Mouse (Mus musculus) neural tube, embryonic 14.5 days (tissue): ENCODE data around the gene Mob3a. TPM values are rescaled to one million over a fixed set of nuclear protein-coding genes. Genes with fewer than 3 reads are reported as not detected.

ENCODE experiments used
- ATAC-seq: fragments of 200-750 bp; cut with Nextera tagmentation; 2 replicates; pipeline ENCODE4 v1.8.0; 2017; ENCODE audit warnings: low read depth, mild to moderate bottlenecking, moderate TSS enrichment, moderate library complexity
- H3K27ac ChIP-seq: fragments of 300-500 bp; sonication (generic); 2 replicates; pipeline ENCODE4 v1.5.1; 2014; ENCODE audit warnings: low read depth, mild to moderate bottlenecking, control low read depth, low read length, moderate library complexity, mixed read lengths
- H3K27me3 ChIP-seq: fragments of 300-500 bp; sonication (generic); 2 replicates; pipeline ENCODE4 v1.6.1; 2014; ENCODE audit warnings: low read length; ENCODE audit not compliant: control insufficient read depth, insufficient read depth
- H3K36me3 ChIP-seq: fragments of 300-500 bp; sonication (generic); 2 replicates; pipeline ENCODE4 v1.6.1; 2014; ENCODE audit warnings: low read length, mixed read lengths; ENCODE audit not compliant: control insufficient read depth, insufficient read depth
- H3K4me1 ChIP-seq: fragments of 300-500 bp; sonication (generic); 2 replicates; pipeline ENCODE4 v1.6.1; 2014; ENCODE audit warnings: low read length; ENCODE audit not compliant: control insufficient read depth, insufficient read depth
- H3K4me2 ChIP-seq: fragments of 300-500 bp; sonication (generic); 2 replicates; pipeline ENCODE4 v1.6.1; 2014; ENCODE audit warnings: mild to moderate bottlenecking, low read depth, low read length, control low read depth
- H3K4me3 ChIP-seq: fragments of 300-500 bp; sonication (generic); 2 replicates; pipeline ENCODE4 v1.5.1; 2014; ENCODE audit warnings: low read depth, low read length, control low read depth, mixed read lengths
- H3K9ac ChIP-seq: fragments of 300-500 bp; sonication (generic); replicated peaks from 2 replicates; pipeline ENCODE4 v1.6.1; 2014; ENCODE audit warnings: low read depth, mild to moderate bottlenecking, control low read depth, low read length, mixed read lengths
- H3K9me3 ChIP-seq: fragments of 300-500 bp; sonication (generic); 2 replicates; pipeline ENCODE4 v1.6.1; 2016; ENCODE audit warnings: low read length; ENCODE audit not compliant: control insufficient read depth
- WGBS: fragments of 180-500 bp; shearing (Covaris S2); extraction: QIAGEN DNeasy Blood & Tissue Kit; methylation state at CpG from one replicate; pipeline ENCODE4 v1.1.7; 2014; 5-methylcytosine and 5-hydroxymethylcytosine counted together
- polyA plus RNA-seq: library from polyadenylated mRNA; unstranded; fragments of >200 nt; fragmentation: Nextera tagmentation; extraction: Ambion mirVana; gene quantifications from 2 replicates; pipeline ENCODE4 v1.2.1, GENCODE M21; 2014

Mob3a gene
- polyA plus RNA-seq, 1 experiment from 2014 or later, result 42.0 TPM

DNA sequence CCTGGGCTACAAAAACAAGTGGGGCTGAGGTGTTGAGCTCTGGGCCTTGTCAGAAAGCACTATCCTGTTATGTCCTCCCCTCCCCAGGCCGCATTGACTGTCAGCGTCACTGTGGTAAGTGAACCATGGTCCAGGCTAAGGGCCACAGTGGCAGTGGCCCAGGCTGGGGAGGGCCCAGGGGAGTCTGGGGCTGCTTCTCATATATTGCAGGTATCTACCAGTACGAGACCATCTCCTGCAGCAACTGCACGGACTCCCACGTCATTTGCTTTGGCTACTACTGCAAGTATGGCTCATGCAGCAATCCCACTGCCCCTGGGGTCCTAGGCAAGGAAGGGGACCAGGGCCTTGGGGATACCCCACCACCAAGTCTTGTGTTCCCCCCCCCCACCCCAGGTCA lies 1.9 kb upstream of the Mob3a start:
- Histone ChIP-seq H3K9me3 (no peaks in the 10 kb centered on the region), H3K27ac (no peak overlapping the region), H3K4me3 (peak overlapping the region; percentile 54), H3K4me1 (peaks cover 19% of the 10 kb centered on the region), H3K36me3 (peaks cover 27% of the 10 kb centered on the region), H3K27me3 (no peaks in the 10 kb centered on the region), H3K4me2 (peak overlapping the region; percentile 63), H3K9ac (peak overlapping the region; percentile 32; the same call in 1 of the 2 replicates)
- WGBS, result 90% methylated on average over 5 of the region's 5 CpGs
- ATAC-seq, result no peak

DNA sequence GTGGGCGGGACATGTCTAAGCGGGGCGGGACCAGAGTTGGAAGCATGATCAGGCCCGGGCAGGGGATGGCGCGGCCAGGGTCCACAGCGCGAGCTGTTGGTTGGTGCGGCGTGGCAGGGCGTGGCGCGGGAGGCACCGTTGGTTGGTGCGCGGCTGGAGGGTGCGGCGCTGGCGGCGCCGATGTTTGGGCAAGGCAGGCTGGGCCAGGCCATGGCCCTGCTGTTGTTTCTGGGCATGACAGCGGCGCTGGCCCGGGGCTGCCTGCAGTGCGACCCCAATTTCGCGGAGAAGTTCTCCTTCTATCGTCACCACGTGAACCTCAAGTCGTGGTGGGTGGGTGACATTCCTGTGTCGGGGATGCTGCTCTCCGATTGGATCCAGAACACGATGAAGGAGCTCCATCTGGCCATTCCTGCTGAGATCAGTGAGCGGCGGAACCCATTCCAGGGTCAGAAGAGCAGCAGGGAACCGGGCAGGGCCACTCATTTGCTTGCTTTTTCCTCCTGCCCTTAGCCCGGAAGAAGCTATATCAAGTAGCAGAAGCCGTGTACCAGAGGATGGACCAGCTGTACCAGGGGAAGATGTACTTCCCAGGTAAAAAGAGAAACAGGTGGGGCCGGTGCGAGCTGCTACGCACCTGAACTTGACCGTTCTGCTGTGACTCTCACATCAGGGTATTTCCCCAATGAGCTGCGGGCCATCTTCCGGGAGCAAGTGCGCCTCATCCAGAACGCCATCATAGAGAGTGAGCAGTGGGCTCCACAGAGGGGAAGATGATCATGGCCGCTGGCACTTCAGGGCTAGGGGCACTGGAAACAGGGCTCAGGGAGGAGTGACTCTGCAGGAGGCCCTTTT lies 986 bp upstream of the Mob3a start:
- Histone ChIP-seq H3K27me3 (no peaks in the 10 kb centered on the region), H3K36me3 (peaks cover 18% of the 10 kb centered on the region), H3K9me3 (no peaks in the 10 kb centered on the region), H3K27ac (peak overlapping the region; percentile 83), H3K4me2 (peak overlapping the region; percentile 63), H3K4me3 (peak overlapping the region; percentile 54), H3K4me1 (peaks cover 19% of the 10 kb centered on the region), H3K9ac (peak overlapping the region; percentile 32)
- WGBS, result 2% methylated on average over 42 of the region's 47 CpGs
- ATAC-seq, result peak; percentile 87

DNA sequence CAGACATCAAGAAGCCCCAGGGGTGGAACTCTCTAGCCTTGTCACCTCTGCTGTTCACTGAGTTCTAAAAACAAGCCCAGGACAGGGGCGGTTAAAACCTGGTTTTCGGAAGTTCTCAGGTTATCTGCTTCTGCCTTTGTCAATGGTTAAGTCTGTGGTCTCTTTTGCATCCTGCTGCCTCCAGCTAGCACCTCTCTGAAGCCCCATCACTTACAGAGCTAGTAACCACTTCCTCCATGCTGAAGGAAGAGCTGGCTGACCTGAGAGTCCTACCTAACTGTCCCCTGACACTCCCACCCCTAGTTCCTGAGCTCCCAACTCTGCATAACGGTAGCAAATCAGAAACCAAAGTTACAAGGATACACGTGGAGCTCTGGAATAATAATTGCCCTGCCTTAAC lies 1.0 kb downstream of the Mob3a start:
- Histone ChIP-seq H3K4me2 (peak overlapping the region; percentile 63), H3K9ac (no peak overlapping the region), H3K4me3 (peak overlapping the region; percentile 54), H3K27ac (no peak overlapping the region), H3K27me3 (no peaks in the 10 kb centered on the region), H3K9me3 (no peaks in the 10 kb centered on the region), H3K36me3 (peaks cover 5% of the 10 kb centered on the region; the same call in 1 of the 2 replicates), H3K4me1 (peaks cover 19% of the 10 kb centered on the region)
- WGBS, result 44% methylated on average over 4 of the region's 4 CpGs
- ATAC-seq, result no peak

DNA sequence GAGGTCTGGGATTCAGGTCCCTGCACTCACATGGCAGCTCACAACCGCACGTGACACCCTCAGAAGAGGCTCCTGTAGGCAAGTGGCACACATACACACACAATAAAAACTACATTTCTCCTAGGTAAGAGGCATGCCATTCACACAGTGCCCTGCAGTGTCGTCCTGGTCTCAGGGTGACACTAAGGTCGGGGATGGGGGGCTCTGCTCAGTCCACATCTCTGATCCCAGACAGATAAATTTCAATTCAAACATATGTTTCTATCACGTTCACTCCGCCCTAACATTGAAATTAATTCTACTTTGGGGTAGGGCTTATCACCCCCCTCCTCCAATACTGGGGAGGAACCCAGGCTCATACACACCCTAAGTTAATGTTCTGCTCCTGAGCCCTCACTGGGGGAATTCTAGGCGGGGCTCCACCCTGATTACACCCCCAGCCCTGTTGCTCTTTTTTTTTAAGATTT lies 1.7 kb downstream of the Mob3a start:
- H3K4me1 ChIP-seq, result peaks cover 19% of the 10 kb centered on the region
- no peak overlapping the region for H3K4me3 ChIP-seq
- H3K27me3 ChIP-seq, result no peaks in the 10 kb centered on the region
- H3K36me3 ChIP-seq, result no peaks in the 10 kb centered on the region; the same call in 1 of the 2 replicates
- no peak for ATAC-seq
- H3K9me3 ChIP-seq, result no peaks in the 10 kb centered on the region
- H3K4me2 ChIP-seq, result no peak overlapping the region
- H3K27ac ChIP-seq, result no peak overlapping the region
- no peak overlapping the region for H3K9ac ChIP-seq
- WGBS, result 88% methylated on average over 7 of the region's 7 CpGs

DNA sequence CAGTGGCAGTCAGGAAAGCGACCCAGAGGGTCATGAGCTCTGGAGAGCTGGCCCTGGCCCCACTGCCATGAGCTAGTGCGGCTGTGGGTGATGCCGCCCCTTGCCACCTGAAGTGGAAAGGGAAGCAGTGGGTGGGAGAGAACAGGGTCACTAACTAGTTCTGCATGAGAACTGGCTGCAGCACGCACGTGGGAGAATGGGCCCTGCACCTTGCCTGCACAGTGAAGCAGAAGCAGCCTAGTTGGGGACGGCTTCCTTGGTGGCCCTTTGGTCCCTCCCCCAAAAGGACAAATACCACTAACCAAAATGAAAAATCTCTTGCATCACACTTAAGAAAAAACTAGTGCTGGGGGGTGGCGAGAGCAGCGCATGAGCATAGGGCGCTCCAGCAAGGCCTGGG lies 3.2 kb downstream of the Mob3a start:
- ATAC-seq, result no peak
- no peaks in the 10 kb centered on the region for H3K27me3 ChIP-seq
- WGBS, result 94% methylated on average over 9 of the region's 9 CpGs

DNA sequence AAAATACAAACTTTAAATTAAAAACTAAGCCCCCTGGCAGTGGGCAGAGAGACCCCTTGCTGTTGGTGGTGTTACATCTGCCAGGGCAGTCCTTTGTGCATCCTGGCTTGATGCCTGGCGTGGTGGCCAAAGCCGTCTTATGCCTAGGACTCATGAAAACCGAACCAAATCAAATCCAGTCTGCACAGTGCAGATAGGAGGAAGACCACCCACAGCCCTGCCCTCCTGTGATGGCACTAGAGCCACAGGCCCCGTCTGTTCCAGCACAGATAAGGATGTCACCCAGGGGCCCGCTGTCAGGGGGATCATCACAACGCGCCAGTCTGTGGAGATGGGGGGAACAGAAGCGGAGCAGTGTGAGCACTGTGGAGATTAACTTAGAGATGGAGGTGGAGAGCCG lies 4.0 kb downstream of the Mob3a start:
- Histone ChIP-seq H3K4me3 (no peak overlapping the region), H3K4me2 (no peak overlapping the region), H3K27ac (no peak overlapping the region), H3K9me3 (no peaks in the 10 kb centered on the region), H3K27me3 (no peaks in the 10 kb centered on the region), H3K4me1 (peaks cover 8% of the 10 kb centered on the region), H3K9ac (no peak overlapping the region), H3K36me3 (peaks cover 10% of the 10 kb centered on the region)
- whole genome bisulfite sequencing, result 84% methylated on average over 9 of the region's 9 CpGs
- no peak for ATAC-seq

More for the DNA sequence above, 3.2 kb downstream of the Mob3a start:
- Histone ChIP-seq H3K9ac (no peak overlapping the region), H3K9me3 (no peaks in the 10 kb centered on the region), H3K4me1 (peaks cover 15% of the 10 kb centered on the region), H3K4me2 (no peak overlapping the region), H3K27ac (no peak overlapping the region), H3K4me3 (no peak overlapping the region), H3K36me3 (peaks cover 10% of the 10 kb centered on the region)

DNA sequence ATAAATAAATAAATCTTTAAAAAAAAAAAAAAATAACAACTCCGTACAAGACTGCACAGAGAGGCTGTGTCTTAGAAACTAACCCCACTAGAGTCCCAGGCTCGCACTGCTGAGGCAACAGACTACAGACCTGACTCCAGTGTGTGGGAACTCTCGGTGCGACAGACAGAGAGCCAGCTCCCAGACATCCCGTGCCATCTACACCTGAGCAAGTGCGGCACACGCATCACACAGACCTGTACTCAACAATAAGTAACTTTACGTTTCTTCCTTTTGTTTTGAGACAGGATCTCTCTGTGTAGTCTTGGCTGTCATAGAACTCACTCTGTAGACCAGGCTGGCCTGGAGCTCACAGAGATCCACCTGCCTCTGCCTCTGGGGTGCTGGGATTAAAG lies 4.4 kb downstream of the Mob3a start:
- Histone ChIP-seq H3K4me1 (peaks cover 8% of the 10 kb centered on the region), H3K9ac (no peak overlapping the region)
- WGBS, result 94% methylated on average over 8 of the region's 8 CpGs

DNA sequence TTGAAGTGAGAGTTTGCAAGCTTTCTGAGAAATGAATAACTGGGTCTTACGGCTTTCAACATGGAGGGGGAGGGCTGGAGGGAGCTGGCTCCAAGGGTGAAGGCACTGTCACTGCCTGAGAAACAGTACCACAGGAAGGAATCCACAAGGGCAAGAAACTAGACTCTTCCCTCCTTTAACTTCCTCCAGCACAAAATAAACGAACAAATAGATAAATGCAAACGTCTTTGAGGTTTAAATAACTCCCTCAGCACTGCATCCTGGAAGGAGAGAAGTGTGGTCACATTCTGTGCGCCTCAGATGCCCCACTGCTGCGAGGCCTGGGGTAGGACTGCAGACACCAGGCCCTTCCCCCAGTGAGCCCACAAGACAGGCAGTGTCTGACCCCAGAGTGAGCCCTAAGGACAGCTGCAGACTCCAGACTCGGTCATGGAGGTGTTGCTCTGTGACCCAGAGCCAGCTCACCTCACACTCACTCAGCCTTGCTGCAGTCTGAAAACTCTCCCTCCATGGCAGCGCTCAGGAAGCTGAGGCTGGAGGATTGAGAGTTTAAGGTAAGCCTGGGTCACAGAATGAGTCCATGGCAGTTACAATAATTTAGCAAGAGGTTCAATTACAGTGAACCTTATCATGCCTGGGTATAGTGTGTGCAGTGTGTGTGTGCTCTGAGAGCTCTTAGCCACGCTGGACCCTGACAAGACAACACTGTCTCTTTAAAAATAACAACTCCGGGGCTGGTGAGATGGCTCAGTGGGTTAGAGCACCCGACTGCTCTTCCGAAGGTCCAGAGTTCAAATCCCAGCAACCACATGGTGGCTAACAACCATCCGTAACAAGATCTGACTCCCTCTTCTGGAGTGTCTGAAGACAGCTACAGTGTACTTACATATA lies 5.0 kb downstream of the Mob3a start:
- H3K4me1 ChIP-seq, result peaks cover 8% of the 10 kb centered on the region
- no peak overlapping the region for H3K4me2 ChIP-seq
- no peak for ATAC-seq
- WGBS, result 78% methylated on average over 11 of the region's 12 CpGs
- peaks cover 10% of the 10 kb centered on the region for H3K36me3 ChIP-seq
- H3K9ac ChIP-seq, result no peak overlapping the region
- H3K9me3 ChIP-seq, result no peaks in the 10 kb centered on the region
- no peaks in the 10 kb centered on the region for H3K27me3 ChIP-seq
- H3K4me3 ChIP-seq, result no peak overlapping the region
- no peak overlapping the region for H3K27ac ChIP-seq

More for the DNA sequence above, 4.4 kb downstream of the Mob3a start:
- Histone ChIP-seq H3K4me3 (no peak overlapping the region), H3K4me2 (no peak overlapping the region), H3K9me3 (no peaks in the 10 kb centered on the region), H3K27me3 (no peaks in the 10 kb centered on the region), H3K27ac (no peak overlapping the region), H3K36me3 (peaks cover 10% of the 10 kb centered on the region)
- no peak for ATAC-seq
